Mouse (Mus musculus) erythroblast, embryonic 14.5 days (primary cell): ENCODE results near the gene B4galnt3.

Experiments
- GATA1 ChIP-seq: IDR thresholded peaks from 2 replicates; pipeline ENCODE4 v1.6.1; 2012; ENCODE audit warnings: low read length, inconsistent platforms, mixed read lengths
- TAL1 ChIP-seq: IDR thresholded peaks from 3 replicates; pipeline ENCODE4 v1.6.1; 2012; ENCODE audit warnings: low read length, inconsistent platforms, mixed read lengths

- no peak for TF ChIP-seq GATA1
- no peak for TF ChIP-seq TAL1
Measured at GRCm38 (mm10) chr6:120263608-120264007, 30.8 kb downstream of the B4galnt3 start.
